Mouse (Mus musculus) embryo, embryonic 10.5 days (tissue): Measurements from ENCODE around the gene Macf1.

Experiments used
- DNase-seq: peaks from one replicate; pipeline ENCODE4 v3.0.0-alpha.2; 2015; ENCODE audit warnings: low spot score

Macf1 gene

GRCm38 (mm10) chr4:123593664-123594063, 90.5 kb downstream of the Macf1 start:
- peak; percentile 29 for DNase-seq

DNA sequence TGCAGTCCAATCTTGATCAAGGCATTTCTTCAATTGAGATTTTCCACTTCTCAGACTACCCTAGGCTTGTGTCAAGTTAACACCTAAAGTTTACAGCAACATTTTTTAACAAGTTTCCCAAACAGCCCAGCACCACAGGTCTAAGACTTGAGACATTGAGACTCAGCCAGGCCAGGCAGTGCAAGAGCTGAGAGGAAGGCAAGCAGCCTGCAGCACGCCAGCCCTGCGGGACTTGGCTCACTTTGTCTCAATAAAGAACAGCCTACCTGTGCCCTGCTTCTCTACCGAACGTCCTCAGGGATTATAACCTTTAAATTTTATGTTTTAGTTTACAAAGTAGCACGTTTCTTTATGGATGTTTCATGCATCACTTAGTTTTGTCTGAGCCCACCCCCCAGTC, 92.1 kb downstream of the Macf1 start:
- no peak for DNase-seq

DNA sequence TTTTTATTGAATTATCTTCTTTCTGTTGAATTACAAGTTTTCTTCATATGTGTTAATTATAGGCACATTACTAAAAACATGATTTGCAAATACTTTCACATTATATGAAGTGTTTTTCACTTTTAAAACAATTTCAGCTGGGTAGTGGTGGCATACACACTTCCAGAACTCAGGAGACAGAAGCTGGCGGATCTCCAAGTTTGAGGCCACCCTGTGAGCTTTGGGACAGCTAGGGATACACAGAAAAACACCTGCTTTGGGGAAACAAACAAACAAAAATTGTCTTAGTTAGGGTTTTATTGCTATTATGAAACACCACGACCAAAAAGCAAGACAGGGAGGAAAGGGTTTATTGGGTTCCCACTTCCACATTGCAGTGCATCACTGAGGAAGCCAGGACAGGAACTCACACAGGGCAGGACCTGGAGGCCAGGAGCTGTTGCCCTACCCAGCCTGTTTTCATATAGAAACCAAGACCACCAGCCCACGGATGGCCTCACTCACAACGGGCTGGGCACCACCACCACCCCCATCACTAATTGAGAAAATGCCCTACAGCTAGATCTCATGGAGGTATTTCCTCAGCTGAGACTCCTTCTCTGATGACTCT, 93.0 kb downstream of the Macf1 start:
- DNase-seq, result no peak

DNA sequence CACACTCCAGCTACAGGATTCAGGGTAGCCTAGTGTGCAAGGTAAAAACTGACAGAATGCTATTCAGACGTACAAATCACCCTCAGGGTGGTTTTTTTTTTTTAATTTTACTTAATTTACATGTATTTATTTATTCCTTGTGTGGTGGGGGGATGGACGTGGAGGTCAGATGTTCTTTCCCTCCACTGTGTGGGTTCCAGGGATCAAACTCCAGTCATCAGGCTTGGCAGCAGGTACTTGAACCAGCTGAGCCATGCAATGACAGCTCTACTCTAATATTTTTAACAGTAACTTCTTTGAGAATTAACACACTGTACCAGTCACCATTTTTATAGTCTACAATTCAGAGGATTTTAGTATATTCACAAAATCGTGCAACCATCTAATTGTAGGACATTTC, 94.7 kb downstream of the Macf1 start:
- no peak for DNase-seq

- DNase-seq, result peak; percentile 37
These were observed 95.5 kb downstream of the Macf1 start for GRCm38 (mm10) chr4:123588353-123589301.

- DNase-seq, result no peak
These were observed 96.5 kb downstream of the Macf1 start for GRCm38 (mm10) chr4:123587616-123588015.

GRCm38 (mm10) chr4:123584720-123585093, 99.5 kb downstream of the Macf1 start:
- DNase-seq, result no peak

GRCm38 (mm10) chr4:123584084-123584719, 100.0 kb downstream of the Macf1 start:
- DNase-seq, result peak; percentile 61

DNA sequence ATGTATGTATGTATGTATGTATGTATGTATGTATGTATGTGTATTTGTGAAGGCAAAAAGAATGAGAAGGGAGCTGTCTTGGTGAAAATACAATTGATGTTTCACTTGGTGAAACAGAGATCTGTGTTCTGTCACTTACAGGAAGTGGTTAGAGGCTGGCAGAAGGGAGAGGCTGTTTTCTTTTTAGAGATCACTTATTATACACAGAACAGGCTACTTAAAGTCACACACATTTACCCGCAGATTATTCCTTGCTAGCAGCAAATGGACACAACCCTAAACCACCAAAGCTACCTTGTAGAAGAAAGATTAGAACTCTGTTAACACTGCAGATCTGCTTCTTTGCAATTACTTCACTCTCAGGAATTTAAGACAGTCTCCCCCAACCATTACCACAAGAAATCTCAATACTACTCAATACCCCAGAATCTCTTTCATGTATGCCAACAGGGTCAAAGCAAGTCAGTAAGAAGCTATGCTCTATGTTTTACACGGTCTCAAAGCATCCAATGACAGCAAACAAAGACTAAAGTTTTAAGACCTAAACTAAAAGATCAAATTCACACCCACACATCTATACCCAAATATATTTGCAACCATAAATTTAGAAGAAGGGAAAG, 106.6 kb downstream of the Macf1 start:
- DNase-seq, result no peak

DNA sequence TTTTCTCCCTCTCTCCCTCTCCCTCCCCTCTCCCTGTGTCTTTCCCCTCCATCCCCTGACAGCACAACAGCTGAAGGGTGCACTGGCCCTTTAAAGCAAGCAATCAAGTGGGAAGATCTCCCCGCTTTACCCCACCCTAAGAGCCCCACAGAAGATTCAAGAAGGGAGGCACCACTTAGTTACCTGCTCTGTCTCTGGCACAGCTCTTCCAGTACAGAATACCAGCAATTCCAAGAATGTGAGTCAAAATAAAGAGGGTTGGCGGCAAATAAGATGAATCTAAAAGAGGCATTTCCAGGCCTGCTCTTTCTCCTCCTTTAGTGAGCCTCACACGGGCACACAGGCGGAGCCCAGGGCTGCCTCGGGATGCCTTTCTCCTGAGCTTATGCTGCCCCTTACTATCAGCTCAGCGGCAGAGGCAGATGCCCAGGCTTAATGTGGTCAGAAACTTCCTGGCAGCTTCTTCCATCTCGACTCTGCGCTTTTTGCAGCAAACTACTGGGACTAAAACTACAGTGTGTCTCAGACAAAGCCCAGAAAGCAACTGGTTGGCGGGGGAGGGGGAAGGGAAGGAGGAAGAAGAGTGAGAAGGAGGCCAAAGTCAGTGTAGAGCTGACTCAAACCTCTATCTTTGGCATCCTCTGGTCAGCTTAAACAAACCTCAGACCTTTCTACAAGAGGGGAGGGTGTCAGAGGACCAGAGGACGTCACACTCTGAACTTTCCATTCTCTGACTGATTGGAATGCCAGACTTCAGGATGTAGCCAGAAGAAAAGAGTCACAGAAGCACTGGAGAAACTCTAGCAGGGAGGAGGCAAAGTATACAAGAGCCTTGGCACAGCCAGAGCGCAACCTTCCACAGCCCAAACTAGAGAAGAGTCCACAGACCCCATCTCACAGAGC, 111.5 kb downstream of the Macf1 start:
- peak; percentile 59 for DNase-seq

- DNase-seq, result peak; percentile 36
These were observed 112.3 kb downstream of the Macf1 start for GRCm38 (mm10) chr4:123571869-123572268.

GRCm38 (mm10) chr4:123565291-123565861, 118.8 kb downstream of the Macf1 start:
- DNase-seq, result no peak

DNA sequence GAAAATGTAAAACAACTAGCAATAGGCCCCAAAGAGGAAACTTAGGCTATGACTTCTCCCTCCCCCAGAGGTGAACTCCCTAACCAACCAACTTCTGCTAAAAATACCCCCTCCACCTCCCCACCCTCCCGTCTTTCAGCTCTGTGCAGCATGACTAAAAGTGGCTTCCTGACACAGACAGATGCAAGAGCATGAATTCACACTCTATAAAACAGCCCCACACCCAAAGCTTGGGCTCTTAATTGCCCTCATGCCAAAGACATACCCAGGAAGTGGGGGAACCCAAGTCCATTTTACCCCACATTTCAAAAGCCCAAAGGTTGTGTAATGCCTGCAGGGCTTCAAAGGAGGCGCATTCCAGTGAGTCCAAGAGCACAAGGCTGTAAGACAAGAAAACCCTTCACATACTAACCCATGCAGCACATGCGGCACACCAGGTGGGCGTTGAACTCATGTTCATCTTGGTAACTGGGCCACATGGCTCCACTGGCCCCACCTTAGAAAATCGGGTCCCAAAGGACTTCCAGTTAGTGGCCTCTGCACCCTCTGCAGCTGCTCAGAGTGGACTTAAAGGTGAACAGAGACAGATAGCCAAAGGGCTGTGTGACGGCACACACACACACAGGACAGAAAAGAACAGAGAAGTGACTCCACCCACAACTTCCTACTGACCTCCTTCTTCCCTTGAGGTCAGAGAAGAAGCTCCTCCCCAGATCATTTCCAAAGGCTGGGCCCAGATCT, 119.9 kb downstream of the Macf1 start:
- no peak for DNase-seq

GRCm38 (mm10) chr4:123562177-123562815, 121.9 kb downstream of the Macf1 start:
- no peak for DNase-seq

DNA sequence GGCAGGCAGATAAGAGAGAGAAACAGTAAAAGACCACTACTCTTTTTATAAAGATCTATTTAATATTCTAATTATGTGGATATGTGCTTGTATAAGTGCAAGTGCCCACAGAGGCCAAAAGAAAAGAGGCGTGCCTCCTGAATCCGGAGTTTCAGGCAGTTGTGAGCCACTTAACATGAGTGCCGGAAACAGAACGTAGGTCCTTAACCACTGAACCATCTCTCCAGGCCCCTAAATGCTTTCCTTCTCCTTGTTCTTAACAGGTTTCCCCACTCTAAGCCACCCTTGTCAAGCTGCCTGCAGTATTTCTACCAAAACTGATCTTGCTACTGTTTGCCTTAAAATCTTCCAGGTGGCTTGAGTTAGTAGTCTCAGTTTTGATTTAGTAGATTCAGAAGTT, 123.3 kb downstream of the Macf1 start:
- DNase-seq, result no peak

DNA sequence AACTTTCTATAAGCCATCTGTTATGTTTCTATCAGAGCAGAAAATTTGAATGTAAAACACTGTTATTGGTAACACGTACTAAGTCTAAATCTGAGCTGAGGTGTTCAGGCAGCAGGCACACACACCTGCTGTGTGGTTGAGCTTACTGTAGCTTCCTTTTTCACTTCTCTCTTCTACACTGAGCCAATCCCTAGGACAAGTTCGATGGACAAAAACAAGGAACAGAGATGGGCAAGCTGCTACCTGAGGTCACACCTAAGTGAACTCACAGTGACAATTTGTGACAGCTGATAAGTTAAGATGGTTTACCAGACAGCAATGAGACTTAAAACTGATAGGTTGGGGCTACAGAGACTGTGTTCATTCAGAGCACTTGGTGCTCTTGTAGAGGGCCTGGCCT, 125.7 kb downstream of the Macf1 start:
- no peak for DNase-seq

DNA sequence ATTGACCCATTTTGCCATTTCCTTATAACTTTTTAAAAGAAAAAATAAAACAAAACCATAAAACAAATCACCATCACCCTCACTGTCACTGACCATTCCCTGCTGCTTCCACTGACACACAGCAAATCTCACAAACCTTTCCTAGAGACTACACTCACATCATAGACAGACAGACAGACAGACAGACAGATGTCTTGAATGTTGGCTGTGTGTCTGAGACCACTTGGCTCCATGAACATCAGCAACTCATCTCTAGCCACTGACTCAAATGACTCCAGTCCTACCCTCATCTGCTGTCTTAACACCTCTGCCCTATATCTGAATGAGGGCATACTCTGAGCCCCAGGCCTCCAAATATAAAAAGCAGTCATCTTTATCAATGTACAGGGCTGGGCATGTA, 128.9 kb downstream of the Macf1 start:
- DNase-seq, result no peak

DNA sequence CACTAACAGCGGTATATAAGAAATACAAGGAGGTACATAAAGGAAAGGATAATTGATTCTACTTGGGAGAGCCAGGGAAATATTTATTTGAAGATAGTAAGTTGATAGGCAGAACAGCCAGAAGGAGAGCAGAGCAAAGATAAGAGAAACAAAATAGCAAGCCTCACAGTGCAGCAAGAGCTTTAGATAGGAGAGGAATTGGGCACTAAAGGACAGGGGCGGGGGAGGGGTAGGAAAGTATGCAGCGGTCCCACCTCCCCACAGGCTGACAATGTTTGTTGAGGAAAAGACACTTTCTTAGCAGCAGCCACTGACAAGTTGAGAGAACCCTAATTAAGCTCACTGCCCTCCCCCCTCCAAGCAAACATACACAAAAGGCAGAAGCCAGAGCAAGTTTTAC, 131.5 kb downstream of the Macf1 start:
- DNase-seq, result peak; percentile 25

DNA sequence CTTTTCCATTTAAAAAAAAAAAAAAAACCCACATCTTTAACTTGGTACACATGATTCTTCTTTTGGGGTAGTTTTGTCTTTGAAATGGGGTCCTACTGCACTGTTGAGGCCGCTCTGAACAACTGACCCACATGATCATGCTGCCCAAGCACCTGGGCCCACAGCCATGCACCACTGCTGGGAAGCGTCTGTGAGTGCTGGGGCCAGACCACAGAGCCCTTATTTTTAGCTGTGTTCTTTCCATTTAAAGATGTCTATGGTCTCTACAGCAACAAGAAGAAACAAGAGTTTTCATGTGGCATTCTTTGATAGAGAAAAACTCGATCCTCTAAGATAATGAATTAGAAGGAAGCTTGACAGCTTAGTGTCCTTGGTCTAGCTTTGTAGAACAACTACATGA, 135.8 kb downstream of the Macf1 start:
- no peak for DNase-seq

GRCm38 (mm10) chr4:123543691-123544090, 140.5 kb downstream of the Macf1 start:
- peak; percentile 47 for DNase-seq
